Mouse (Mus musculus) liver, postnatal 0 days (tissue): Measurements from ENCODE around the gene Ralgds.

Experiments used
- CTCF ChIP-seq: sonication (generic); IDR thresholded peaks from 2 replicates; pipeline ENCODE4 v1.5.1; 2016; ENCODE audit warnings: antibody characterized with exemption, low read depth
- EP300 ChIP-seq: IDR thresholded peaks from 2 replicates; pipeline ENCODE4 v1.6.1; 2016; ENCODE audit warnings: antibody characterized with exemption, low read depth, mild to moderate bottlenecking

DNA sequence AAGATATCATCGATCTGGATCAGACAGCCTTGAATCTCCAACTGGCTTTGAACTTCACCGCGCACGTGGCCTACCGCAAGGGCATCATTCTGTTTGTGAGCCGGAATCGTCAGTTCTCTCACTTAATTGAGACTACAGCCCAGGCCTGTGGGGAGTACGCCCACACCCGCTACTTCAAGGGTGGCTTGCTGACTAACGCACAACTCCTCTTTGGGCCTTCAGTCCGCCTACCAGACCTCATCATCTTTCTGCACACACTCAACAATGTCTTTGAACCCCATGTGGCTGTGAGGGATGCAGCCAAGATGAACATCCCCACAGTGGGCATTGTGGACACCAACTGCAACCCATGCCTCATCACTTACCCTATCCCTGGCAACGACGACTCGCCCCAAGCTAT lies 43.5 kb upstream of the Ralgds start:
- TF ChIP-seq CTCF = no peak
- TF ChIP-seq EP300 = no peak
